Mouse (Mus musculus) C2C12 (cell line): ENCODE measurements around the gene Lpp.

Experiments
- CEBPB ChIP-seq: IDR thresholded peaks from one replicate; pipeline ENCODE4 v1.6.1; 2011; ENCODE audit warnings: low read depth, mild to moderate bottlenecking, control low read depth, moderate library complexity
- CTCF ChIP-seq: IDR thresholded peaks from one replicate; pipeline ENCODE4 v1.5.1; 2011; ENCODE audit not compliant: control insufficient read depth, insufficient read depth, insufficient read length
- FOSL1 ChIP-seq: IDR thresholded peaks from one replicate; pipeline ENCODE4 v1.8.0; 2011; ENCODE audit warnings: mild to moderate bottlenecking, low read length; ENCODE audit not compliant: poor library complexity, insufficient read depth, severe bottlenecking
- MAX ChIP-seq: IDR thresholded peaks from one replicate; pipeline ENCODE4 v1.6.1; 2011; ENCODE audit warnings: mild to moderate bottlenecking, control low read depth
- MYOD1 ChIP-seq: IDR thresholded peaks from one replicate; pipeline ENCODE4 v1.6.1; 2011; ENCODE audit warnings: low read depth; ENCODE audit not compliant: control insufficient read depth, insufficient read length
- MYOG ChIP-seq: IDR thresholded peaks from one replicate; pipeline ENCODE4 v1.6.1; 2011; ENCODE audit not compliant: control insufficient read depth, insufficient read length; ENCODE audit errors: extremely low read depth
- USF1 ChIP-seq: IDR thresholded peaks from one replicate; pipeline ENCODE4 v1.6.1; 2011; ENCODE audit warnings: low read depth, mild to moderate bottlenecking, control low read depth, moderate library complexity

- no peak for TF ChIP-seq CTCF
- TF ChIP-seq MYOD1 = no peak
- TF ChIP-seq MAX = no peak
- no peak for TF ChIP-seq FOSL1
- no peak for TF ChIP-seq USF1
- no peak for TF ChIP-seq CEBPB
- TF ChIP-seq MYOG = no peak
These were observed 53.1 kb downstream of the Lpp start for GRCm38 (mm10) chr16:24446449-24446848.
